Mouse (Mus musculus): ENCODE data around the gene Psme1. TPM values are rescaled to one million over a fixed set of nuclear protein-coding genes. Genes with fewer than 3 reads are reported as not detected.

Psme1 gene
- total RNA-seq, 2 experiments from 2014 or later, result 247 to 272 TPM

DNA sequence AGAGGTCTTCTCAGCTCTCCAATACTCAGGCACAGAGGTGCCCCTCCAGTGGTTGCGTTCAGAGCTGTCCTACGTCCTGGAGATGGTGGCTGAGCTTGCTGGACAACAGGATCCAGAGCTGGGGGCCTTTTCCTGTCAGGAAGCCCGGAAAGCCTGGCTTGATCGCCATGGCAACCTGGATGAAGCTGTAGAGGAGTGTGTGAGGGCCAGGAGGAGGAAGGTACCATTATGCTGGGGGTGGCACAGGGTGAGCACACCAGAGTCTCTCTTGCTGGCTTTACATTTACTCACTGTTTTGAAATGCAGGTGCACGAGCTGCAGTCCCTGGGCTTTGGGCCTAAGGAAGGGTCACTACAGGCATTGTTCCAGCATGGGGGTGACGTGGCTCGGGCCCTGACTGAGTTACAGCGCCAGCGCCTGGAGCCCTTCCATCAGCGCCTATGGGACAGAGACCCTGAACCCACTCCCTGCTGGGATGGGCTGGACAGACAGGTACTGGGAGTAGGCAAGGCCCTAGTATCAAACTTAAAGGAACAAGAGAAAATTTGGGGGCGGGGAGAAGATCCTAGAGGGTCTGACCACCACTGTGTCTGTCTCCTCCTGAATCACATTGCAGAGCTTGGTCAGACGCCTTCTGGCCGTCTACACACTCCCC lies 18.2 kb downstream of the Psme1 start:
- intact Hi-C loops (cut with DNase I), result no loop called here
- no peak for DNase-seq

- no peak for DNase-seq
- intact Hi-C loops (cut with DNase I), result no loop called here
These were observed 20.8 kb downstream of the Psme1 start for GRCm38 (mm10) chr14:55598521-55599390.

DNA sequence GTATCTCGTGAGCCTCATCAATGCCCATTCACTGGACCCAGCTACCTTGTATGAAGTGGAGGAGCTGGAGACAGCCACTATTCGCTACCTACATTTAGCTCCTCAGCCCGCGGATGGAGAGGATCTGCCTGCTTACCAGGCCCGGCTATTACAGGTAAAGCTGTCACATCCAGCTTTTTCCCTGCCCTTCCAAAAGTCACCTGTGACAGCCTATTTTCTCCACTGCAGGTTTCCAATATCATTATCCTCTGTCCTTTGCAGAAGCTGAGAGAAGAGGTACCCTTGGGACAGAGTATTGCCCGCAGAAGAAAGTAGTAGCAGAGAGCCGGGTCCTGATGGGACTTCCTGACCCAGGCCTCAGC lies 25.3 kb downstream of the Psme1 start, which contains the start of gene Irf9:
Gene Irf9 (plus strand): TSS at position 301 of the 362 bp plus-strand sequence.
- intact Hi-C loops (cut with DNase I), result loop anchor here (5.0 kb wide), 1 partner anchor 106 kb away; no protein-coding TSS in a partner anchor

GRCm38 (mm10) chr14:55603633-55604576 lies 26.0 kb downstream of the Psme1 start:
- peak; percentile 93 to 95 for DNase-seq
- intact Hi-C loops (cut with DNase I), result loop anchor here (1.0 to 5.0 kb wide), 2 partner anchors 44 to 107 kb away; partner anchors contain the start of genes A730061H03Rik and Dcaf11

More for the DNA sequence above, 25.3 kb downstream of the Psme1 start, which contains the start of gene Irf9:
- no peak for DNase-seq

GRCm38 (mm10) chr14:55604823-55605222 lies 26.9 kb downstream of the Psme1 start:
- DNase-seq, result no peak
- intact Hi-C loops (cut with DNase I), result loop anchor here (1.0 to 5.0 kb wide), 2 partner anchors 45 to 108 kb away; partner anchors contain the start of genes A730061H03Rik and Dcaf11

DNA sequence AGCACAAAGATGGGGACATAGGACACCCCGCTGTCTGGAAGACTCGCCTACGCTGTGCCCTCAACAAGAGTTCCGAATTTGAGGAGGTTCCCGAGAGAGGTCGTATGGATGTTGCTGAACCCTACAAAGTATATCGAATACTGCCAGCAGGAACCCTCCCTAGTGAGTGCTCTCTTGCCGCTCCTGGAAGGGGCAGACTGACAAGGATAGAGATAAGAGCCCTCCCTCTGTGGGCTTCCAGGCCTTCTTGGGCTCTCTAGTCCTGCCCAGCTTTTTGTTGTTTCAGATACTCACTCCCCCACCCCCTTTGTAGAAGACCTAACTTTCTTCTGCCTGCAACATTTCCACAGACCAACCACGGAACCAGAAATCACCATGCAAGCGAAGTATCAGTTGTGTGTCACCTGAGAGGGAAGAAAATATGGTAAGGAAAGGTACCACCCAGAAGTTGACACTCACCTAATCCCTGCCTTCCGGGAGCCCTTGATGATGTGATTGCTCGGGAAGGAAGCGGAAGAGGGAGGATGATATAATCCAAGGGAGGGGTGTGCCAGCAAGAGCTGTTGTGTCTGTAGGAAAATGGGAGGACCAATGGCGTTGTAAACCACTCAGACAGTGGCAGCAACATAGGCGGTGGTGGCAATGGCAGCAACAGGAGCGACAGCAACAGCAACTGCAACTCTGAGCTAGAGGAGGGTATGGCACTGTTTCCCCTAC lies 28.0 kb downstream of the Psme1 start:
- intact Hi-C loops (cut with DNase I), result no loop called here
- DNase-seq, result no peak

DNA sequence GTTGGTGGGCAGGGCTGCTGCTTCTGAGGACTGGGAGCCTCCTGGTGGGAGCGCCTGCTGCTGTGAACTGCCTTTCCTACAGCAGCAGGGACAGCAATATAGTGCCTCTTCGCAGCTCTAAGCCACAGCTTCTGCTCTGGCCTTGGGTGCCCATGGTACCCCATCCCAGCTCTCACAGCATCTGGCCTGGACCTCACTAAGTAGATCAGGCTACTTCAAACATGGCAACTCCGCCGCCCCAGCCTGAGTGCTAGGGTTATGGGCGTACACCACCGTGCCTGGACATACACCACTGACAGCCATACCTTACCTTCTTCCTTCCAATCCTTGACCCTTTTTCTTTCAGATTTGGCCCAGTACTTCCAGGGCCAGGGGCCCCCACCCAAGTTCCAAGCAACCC lies 30.4 kb downstream of the Psme1 start:
- no peak for DNase-seq
- intact Hi-C loops (cut with DNase I), result no loop called here

GRCm38 (mm10) chr14:55613346-55613745 lies 35.4 kb downstream of the Psme1 start:
- intact Hi-C loops (cut with DNase I), result no loop called here

GRCm38 (mm10) chr14:55614565-55615178 lies 36.7 kb downstream of the Psme1 start:
- intact Hi-C loops (cut with DNase I), result no loop called here
- no peak for DNase-seq

More at GRCm38 (mm10) chr14:55613346-55613745, 35.4 kb downstream of the Psme1 start:
- DNase-seq, result no peak

GRCm38 (mm10) chr14:55615876-55616275 lies 38.0 kb downstream of the Psme1 start:
- intact Hi-C loops (cut with DNase I), result no loop called here

GRCm38 (mm10) chr14:55616844-55617243 lies 38.9 kb downstream of the Psme1 start:
- DNase-seq, result no peak

More at GRCm38 (mm10) chr14:55615876-55616275, 38.0 kb downstream of the Psme1 start:
- no peak for DNase-seq

GRCm38 (mm10) chr14:55617822-55618221 lies 39.9 kb downstream of the Psme1 start, which contains the start of gene Rec8:
Gene Rec8 (plus strand): TSS chr14:55618037.
- intact Hi-C loops (cut with DNase I), result no loop called here
- peak; percentile 19 to 40 for DNase-seq

More at GRCm38 (mm10) chr14:55616844-55617243, 38.9 kb downstream of the Psme1 start:
- intact Hi-C loops (cut with DNase I), result no loop called here

- DNase-seq, result no peak
- intact Hi-C loops (cut with DNase I), result no loop called here
These were observed 40.7 kb downstream of the Psme1 start for GRCm38 (mm10) chr14:55618486-55619195.

- intact Hi-C loops (cut with DNase I), result loop anchor here (2.0 to 5.0 kb wide), 2 partner anchors 115 to 129 kb away; partner anchors contain the start of gene Cideb
- peak; percentile 22 to 28 for DNase-seq
These were observed 50.3 kb downstream of the Psme1 start for GRCm38 (mm10) chr14:55628077-55628827.

GRCm38 (mm10) chr14:55629312-55629711 lies 51.4 kb downstream of the Psme1 start:
- intact Hi-C loops (cut with DNase I), result loop anchor here (2.0 to 5.0 kb wide), 2 partner anchors 113 to 128 kb away; partner anchors contain the start of gene Cideb
- peak; percentile 35 to 69 for DNase-seq
